Mouse (Mus musculus): ENCODE results near the gene Sel1l2. TPM values are rescaled to one million over a fixed set of nuclear protein-coding genes. Genes with fewer than 3 reads are reported as not detected.

Gene Sel1l2
- not detected for total RNA-seq (2021)
- long read RNA-seq, experiment 1, result 0 reads
- long read RNA-seq, experiment 2, result 0 reads

- no peak for DNase-seq (ENCODE audit: low spot score in 2 of 2)
Measured at GRCm38 (mm10) chr2:140389525-140389924, at the start of gene Sel1l2. Sel1l2 (minus strand) TSS chr2:140389706.

GRCm38 (mm10) chr2:140439081-140439480 is 49.6 kb upstream of the Sel1l2 start:
- no peak for DNase-seq (ENCODE audit: low spot score in 2 of 2)

- peak in 1 of 2 experiments; percentile 73 for DNase-seq (ENCODE audit: low spot score in 2 of 2)
Measured at GRCm38 (mm10) chr2:140427283-140427682, 37.8 kb upstream of the Sel1l2 start.

DNA sequence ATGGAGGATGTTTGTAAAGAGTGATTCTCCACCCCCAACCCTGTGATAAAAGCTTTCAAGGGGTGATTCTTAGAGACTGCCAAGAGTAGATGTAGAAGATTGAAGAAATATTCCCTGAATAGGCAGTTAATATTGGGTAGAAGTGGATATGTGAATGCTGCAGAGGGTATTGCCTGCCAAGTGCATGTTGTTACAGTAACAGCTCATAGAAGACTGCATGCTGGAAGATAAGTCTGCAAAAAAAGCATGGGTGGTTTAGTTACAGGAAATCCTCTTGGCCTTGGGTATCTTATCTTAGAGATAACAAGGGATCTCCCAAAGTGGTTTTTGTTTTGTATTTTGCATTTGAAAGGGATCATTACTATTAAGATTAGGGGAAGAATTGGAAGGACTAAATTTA is 36.3 kb upstream of the Sel1l2 start:
- DNase-seq (ENCODE audit: low spot score in 2 of 2), result no peak

DNA sequence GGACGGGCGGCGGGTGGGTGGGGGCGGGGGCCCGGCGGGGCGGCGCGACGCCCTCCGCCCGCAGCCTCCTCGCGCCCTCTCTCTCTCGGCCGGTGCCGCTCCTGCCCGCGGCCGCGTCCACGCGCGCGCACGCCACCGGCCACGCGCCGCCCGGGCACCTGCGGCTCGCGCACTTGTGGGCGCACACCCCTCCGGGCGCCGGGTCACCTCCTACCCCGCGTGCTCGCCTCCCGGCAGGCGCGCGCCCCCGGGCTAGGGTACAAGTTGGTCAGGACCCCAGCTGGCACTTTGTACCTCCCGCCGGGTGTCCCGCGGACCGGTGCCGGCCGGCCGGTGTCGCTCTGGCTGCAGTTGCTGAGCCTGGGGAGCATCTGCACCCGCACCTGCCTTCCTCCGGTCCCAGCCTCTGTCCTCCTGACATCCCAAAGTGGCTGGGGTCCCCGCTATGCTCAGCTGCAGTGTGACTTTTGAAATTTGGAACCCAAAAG is 6.3 kb upstream of the Sel1l2 start:
- DNase-seq (ENCODE audit: low spot score in 2 of 2), result peak; percentile 10 to 26

DNA sequence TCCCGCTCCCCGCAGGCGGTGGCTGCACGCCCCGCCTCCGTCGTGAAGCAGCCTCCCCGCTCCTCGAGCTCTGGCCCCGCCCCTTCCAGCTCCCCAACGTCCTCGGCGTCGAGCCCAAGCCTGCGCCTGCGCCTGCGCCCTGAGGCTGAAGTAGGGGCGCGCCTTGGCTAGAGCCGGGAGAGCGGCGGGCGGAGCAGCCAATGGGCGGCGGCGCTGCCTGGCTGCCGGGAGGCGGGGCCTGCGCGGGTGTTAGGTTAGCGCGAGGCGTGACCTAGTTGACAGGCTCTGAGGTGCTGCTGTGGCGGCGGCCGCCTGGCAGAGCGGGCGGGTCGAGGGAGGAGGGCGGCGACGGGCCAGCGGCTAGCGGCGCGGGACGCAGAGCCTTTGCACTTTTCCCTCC is 5.7 kb upstream of the Sel1l2 start, which contains the start of gene Macrod2:
Gene Macrod2 (plus strand): TSS at position 131 of the 400 bp plus-strand sequence.
- peak; percentile 95 to 97 for DNase-seq (ENCODE audit: low spot score in 2 of 2)

- DNase-seq (ENCODE audit: low spot score in 2 of 2), result no peak
Measured at GRCm38 (mm10) chr2:140364804-140365203, 24.7 kb downstream of the Sel1l2 start.

DNA sequence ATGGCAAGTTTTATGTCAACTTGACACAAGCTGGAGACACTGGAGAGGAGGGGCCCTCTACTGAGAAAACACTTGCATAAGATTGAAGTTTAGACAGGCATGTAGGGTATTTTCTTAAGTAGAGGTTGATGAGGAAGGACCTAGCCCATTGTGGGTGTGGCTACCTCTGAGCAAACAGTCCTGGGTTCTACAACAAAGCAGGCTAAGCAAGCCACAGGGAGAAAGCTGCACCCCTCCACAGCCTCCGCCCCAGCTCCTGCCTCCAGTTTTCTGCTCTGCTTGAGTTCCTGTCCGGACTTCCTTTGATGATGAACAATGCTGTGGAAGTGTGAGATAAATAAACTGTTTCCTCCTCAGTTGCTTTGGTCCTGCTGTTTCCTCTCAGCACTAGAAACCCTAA is 29.6 kb downstream of the Sel1l2 start:
- DNase-seq (ENCODE audit: low spot score in 2 of 2), result no peak

DNA sequence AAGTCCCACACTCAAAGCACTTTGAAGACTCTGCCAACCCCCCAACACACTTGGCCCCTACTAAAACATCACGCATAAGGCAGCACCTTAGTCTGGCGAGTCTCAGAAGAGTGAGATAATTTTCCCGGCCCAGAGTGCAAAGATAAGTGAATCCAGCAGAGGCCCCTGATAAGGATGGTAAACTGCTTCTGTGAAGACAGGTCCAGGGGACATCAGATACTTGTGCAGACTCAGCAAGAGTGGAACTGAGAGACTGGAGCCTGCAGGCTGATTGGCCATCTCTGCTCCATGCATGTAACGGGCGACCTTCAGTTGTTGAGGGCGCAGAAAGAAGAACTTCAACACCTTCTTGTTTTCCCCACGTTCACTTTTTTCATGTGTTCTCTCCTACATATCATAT is 47.1 kb downstream of the Sel1l2 start:
- no peak for DNase-seq (ENCODE audit: low spot score in 2 of 2)

DNA sequence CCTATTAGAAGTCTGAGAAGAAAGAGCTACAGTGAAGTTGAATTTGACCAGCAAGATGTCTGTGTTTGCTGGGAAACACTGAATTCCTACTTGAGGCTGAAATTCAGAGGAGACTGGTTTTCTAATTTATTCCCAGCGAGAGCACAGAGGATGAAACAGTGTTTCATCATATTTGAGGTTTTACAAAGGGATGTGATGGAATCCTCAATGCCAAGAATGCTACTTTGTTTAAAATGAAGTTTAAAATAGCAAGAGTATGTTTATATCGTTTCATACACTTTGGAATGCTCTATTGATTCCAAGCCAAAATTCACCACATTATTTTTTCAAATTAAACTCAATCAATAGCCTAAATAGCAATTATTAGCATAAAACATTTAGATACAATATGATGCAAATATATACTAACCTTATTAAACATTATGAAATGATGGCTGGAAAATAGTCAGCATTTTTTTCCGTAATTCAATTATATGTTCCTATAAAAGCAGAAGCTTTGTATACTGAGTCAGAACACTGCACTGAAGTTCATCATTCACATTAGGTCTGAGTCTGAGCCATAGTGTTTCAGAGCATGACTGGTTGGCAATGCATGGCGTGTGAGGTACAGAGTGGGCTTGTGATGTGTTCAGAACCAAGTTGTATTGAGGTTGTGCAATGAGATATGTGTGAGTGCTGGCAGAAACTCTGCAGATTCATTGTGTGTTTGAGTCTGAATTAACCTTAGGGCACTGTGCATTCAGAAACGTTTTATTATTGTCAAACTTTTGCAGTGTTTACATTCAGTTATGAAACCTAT is 58.8 kb downstream of the Sel1l2 start:
- DNase-seq (ENCODE audit: low spot score in 2 of 2), result no peak

DNA sequence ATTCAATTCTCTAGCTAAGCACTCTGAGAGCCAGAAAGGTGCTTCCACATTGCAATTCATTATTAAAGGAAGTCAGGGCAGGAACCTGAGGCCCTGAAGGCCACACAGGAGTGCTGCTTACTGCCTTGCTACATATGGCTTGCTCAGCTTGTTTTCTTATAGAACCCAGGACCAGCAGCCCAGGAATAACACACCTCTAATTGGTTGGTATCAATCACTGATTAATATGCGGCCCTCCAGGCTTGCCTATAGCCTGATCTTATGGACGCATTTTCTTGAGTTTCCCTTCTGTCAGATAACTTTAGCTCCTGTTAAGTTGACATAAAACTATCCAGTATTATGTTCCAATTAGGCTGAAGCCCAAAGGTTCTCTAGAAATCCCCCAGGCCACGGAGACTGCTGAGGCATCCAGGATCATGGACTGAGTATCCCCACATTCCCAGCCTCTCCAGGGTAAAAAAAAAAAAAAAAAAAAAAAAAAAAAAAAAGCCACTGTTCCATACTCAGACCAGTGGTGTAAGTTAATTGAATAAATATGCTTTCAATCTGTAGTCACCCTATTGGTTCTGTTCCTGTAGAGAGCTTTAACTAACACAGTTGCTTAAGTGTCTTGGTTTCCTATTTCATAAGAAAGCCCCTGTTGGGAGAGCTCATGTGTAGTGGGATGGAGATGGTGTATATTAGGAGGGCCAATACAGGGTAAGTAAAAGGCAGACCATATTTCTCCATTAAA is 86.4 kb downstream of the Sel1l2 start:
- no peak for DNase-seq (ENCODE audit: low spot score in 2 of 2)

DNA sequence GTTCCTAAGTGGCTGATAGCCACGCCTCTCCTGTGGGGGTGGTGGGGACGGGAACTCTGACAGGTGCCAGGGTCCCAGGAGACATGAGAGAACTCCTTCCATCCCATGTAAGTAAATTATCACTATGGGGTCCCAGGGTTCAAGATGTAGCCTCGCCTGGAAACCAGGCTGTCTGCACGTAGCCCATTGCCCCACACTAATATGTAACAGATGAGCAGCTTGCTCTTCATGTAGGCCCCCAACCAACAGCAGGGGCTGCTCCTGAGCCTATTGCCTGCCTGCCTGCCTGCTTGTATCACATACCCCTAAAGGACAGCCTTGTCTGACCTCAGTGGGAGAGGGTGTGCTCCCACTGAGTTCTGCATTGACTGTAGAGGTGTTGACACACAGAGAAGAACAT is 92.4 kb downstream of the Sel1l2 start:
- DNase-seq (ENCODE audit: low spot score in 2 of 2), result no peak

DNA sequence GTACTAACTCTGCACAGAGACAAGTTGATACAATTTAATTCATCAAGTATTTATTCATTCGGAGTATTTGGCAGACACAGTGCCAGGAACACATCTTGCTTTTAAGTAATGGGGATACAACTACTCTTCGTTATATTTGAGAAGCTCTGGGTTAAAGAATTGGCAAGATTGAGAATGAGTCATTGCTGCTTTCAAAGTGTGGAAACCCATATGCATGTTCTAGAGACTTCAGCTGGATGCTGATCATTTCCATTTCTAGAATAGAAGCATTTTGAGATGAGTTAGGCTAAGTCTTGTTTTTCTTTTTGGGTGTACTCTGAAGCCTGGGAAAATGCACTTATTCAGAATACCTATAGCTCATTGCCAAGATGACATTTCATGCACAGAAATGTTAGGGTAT is 95.7 kb downstream of the Sel1l2 start:
- peak in 1 of 2 experiments; percentile 24 for DNase-seq (ENCODE audit: low spot score in 2 of 2)

GRCm38 (mm10) chr2:140280808-140281207 is 108.7 kb downstream of the Sel1l2 start:
- DNase-seq (ENCODE audit: low spot score in 2 of 2), result no peak

- DNase-seq (ENCODE audit: low spot score in 2 of 2), result no peak
Measured at GRCm38 (mm10) chr2:140255595-140256141, 133.8 kb downstream of the Sel1l2 start.

DNA sequence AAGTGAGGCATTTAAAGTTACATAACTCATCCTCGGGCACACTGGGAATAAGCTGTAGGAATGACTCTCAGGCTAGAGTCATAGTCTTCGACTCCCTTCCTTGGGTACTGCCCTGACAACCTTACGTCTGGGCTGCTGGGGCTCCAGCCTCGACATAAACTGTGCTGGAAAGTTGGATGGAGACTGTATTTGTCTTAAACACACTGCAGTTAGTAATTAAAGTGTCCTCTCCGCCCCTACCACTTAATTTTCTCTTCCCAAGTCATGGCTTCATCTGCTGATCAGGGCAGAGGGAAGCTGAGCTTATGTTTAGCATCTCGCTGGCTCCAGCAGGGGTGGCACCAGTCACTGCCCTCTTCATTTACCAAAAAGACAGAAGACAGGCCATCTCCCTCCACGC is 135.2 kb downstream of the Sel1l2 start:
- DNase-seq (ENCODE audit: low spot score in 2 of 2), result no peak

GRCm38 (mm10) chr2:140243105-140243504 is 146.4 kb downstream of the Sel1l2 start:
- no peak for DNase-seq (ENCODE audit: low spot score in 2 of 2)

DNA sequence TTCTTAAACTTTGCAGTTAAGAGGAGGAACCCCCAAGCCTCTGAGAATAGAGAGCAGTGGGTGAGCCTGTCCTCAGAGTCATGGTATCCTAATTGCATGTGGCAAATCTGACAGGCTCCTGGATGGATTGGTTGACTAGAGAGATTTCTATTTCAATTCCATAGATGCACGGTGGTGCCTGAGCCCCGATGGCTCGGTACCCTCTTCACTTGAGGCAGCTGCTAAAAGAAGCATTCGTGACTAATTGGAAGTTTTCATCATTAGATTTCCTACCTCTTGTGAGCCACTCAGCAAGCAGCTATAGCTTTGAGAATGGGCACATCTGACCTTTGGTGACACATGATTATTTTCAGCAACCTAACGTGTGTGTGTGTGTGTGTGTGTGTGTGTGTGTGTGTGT is 147.1 kb downstream of the Sel1l2 start:
- DNase-seq (ENCODE audit: low spot score in 2 of 2), result no peak

DNA sequence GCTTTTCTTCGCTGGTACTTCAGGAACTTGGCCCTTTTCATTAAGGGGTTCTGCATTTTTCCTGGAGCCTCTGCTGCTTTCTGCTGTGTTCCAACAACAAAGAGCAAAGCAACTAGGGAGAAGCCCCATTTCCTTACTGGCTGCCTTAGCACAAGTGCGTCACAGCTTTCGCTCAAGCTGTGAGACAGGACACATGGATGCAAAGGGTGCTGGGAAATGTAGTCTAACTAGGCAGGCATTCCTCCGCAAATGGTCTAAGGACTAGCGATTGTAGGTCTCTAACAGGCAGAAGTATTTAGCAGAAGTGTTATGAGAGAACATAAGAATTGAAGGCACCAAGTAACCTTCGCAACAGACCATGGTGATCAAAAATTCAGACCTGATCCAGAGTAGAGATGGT is 152.3 kb downstream of the Sel1l2 start:
- no peak for DNase-seq (ENCODE audit: low spot score in 2 of 2)

DNA sequence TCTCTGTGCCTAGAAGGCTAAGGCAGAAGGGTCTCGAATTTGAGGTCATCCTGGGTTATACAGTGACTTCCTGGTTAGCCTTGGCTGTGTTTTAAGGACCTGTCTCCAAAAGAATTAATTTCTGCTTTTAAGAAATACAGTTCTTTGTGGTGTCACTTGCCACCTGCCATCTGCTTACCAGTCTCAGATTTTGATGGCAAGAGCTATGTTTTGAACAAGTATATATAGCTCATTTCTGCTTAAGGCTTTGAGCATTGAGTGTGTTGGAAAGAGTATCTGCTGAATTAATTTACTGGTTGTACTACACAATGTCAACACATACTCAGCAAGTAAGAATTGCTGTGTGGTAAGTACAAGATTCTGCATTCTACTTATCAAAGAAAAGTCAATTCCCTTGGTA is 159.2 kb downstream of the Sel1l2 start:
- no peak for DNase-seq (ENCODE audit: low spot score in 2 of 2)

DNA sequence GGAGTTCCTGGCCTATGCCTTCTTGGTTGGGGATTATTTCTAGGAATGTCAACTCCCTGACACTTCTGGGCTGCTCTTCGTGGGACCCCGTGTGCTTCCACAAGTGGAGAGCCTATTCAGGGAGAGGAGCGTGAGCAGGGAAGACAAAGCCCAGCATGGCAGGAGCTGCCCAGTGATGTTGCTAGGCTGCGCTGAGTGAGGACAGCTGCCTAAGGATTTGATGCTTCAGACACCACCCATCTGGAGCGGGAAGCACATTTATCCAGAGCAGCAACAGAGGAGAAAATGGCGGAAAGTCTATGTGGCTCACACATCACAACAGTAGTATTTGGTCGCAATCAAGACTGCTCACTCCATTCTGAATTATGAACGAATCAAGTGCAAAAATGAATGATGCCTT is 169.2 kb downstream of the Sel1l2 start:
- DNase-seq (ENCODE audit: low spot score in 2 of 2), result no peak

GRCm38 (mm10) chr2:140215965-140216364 is 173.5 kb downstream of the Sel1l2 start:
- peak in 1 of 2 experiments; percentile 20 for DNase-seq (ENCODE audit: low spot score in 2 of 2)

Data from layer of hippocampus, postnatal 14 days (tissue).